8 mouse cellular contexts compared by ENCODE assay signal in the genomic region with DNA sequence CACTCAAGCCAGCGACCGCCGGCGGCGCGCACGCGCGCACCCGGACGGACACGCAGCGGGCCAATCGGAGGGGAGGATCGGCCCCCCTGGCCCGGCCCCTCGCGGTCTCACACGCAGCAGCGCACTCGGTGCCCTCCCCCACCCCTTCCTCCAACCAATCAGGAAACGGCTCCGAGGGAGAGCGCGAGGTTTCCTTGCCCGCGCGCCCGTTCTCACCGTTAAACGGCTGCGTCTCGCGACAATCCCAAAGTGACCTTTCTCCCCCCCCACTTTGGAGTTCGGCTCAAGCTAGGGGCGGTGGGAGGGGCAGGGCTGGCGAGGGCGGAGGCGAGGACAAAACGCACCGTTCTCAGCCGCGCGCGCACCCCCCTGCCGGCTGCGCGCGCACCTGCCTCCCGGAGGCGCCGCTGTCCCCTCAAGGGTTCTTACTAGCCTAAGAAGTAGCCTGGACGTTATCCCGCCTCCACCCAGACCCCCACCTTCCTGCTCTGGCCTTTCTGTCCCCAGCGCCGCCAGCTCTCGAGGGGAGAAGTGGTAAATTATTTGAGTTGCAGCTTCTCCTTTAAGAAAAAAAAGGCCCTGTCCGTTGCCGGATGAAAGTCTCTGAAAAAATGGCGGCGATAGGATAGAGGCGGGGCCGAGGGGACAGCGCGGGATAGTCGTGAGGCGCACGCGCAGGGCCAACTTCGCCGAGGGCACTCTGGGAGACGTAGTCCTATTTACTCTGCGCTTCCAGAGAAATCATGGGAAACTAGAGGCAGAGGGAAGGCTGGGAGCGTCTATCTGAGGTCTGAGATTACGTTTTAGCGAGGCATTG. TPM values are rescaled to one million over a fixed set of nuclear protein-coding genes. Genes with fewer than 3 reads are reported as not detected.
A peak's percentile ranks its signal among the peaks of the same experiment; 100 is the strongest.
DNase-seq lines count a peak whose midpoint lies in the region; ATAC-seq lines count a peak whose summit lies in the region.

Zfp91 (minus strand) TSS at position 616 of the 817 bp plus-strand sequence.
Lpxn (plus strand) TSS at position 683 of the 817 bp plus-strand sequence.

- WGBS in hindbrain, embryonic 12.5 days: under 1% methylated on average over 61 of the region's 76 CpGs

- peak; percentile 100 for DNase-seq in NIH3T3 (ENCODE audit: low read depth)
- peak; percentile 98 to 99 for DNase-seq in cerebellum, postnatal 10 days
- DNase-seq in frontal cortex, postnatal 10 days (ENCODE audit: low spot score in 2 of 2): peak; percentile 97
- peak; percentile 96 to 99 for DNase-seq in layer of hippocampus, postnatal 14 days (ENCODE audit: low spot score in 2 of 2)
- DNase-seq in lung, postnatal 14 days: peak; percentile 96
- peak; percentile 98 for DNase-seq in retina, adult 2 months (ENCODE audit: low read depth, low spot score)
- peak; percentile 93 to 97 for DNase-seq in thymus, postnatal 36 days

- H3K36me3 ChIP-seq in hindbrain, embryonic 12.5 days: no peaks in the 10 kb centered on the region

- H3K9me3 ChIP-seq in hindbrain, embryonic 12.5 days (replicated peaks): no peaks in the 10 kb centered on the region

- H3K4me2 ChIP-seq in hindbrain, embryonic 12.5 days (replicated peaks): peak within 1 kb of the TSS; percentile 63

- peak; percentile 96 for ATAC-seq in hindbrain, embryonic 12.5 days (ENCODE audit: low FRiP score)

- H3K4me3 ChIP-seq in hindbrain, embryonic 12.5 days: peak within 1 kb of the TSS; percentile 94

- H3K27ac ChIP-seq in hindbrain, embryonic 12.5 days: peak within 1 kb of the TSS; percentile 99

- H3K9ac ChIP-seq in hindbrain, embryonic 12.5 days: peak within 1 kb of the TSS; percentile 97

- H3K27me3 ChIP-seq in hindbrain, embryonic 12.5 days: no peaks in the 10 kb centered on the region

- H3K4me1 ChIP-seq in hindbrain, embryonic 12.5 days: peaks cover 8% of the 10 kb centered on the region

RNA-seq across cellular contexts. Expression of gene Zfp91, which starts in this region (rescaled TPM):
- polyA plus RNA-seq in hindbrain, embryonic 12.5 days (2016; fragmentation: Nextera tagmentation; extraction: Ambion mirVana): 20.8 and 20.9 TPM in 2 replicates
- total RNA-seq in layer of hippocampus, postnatal 14 days (2021): 10 to 100 TPM; 89.1 to 95.0 TPM

RNA-seq across cellular contexts. Expression of gene Lpxn, which starts in this region (rescaled TPM):
- polyA plus RNA-seq in hindbrain, embryonic 12.5 days (2016; fragmentation: Nextera tagmentation; extraction: Ambion mirVana): 0.53 and 0.66 TPM in 2 replicates
- total RNA-seq in layer of hippocampus, postnatal 14 days (2021): 1 to 10 TPM; 1.9 to 2.0 TPM

Comparison
In these comparisons a context has a peak if more than half of its experiments do, and no peak if none do; other contexts are left out.
1. Peak in every context shown above with its lines: DNase-seq, ATAC-seq, H3K4me3 ChIP-seq and H3K27ac ChIP-seq.